ENCODE assay signal across 22 mouse cellular contexts in genomic region chr12:3784258-3784657, GRCm38 (mm10). TPM values are rescaled to one million over a fixed set of nuclear protein-coding genes. Genes with fewer than 3 reads are reported as not detected.
A peak's percentile ranks its signal among the peaks of the same experiment; 100 is the strongest.
DNase-seq lines count a peak whose midpoint lies in the region; ATAC-seq and TF ChIP-seq lines count a peak whose summit lies in the region.
"Had no signal": no experiment of that assay in that cellular context is flagged by ENCODE, and none has a peak within 500 bp of the region (broad histone marks: within the 10 kb centered on the region; RNA-seq: fewer than 3 reads in every experiment).

No protein-coding gene starts in this region.

- TF ChIP-seq CTCF in intestine, postnatal 0 days (IDR thresholded peaks at IDR 0.05; ENCODE audit: low read depth): no peak

- no peak for ATAC-seq in intestine, embryonic 14.5 days (replicated peaks; ENCODE audit: low FRiP score, low TSS enrichment, low read depth)
- no peak for ATAC-seq in intestine, postnatal 0 days
- no peak for ATAC-seq in intestine, embryonic 16.5 days
- no peak for ATAC-seq in stomach, embryonic 16.5 days (ENCODE audit: insufficient read depth, low FRiP score)
- ATAC-seq: CD4-positive, CD25-positive, alpha-beta regulatory T cell, adult 4 months; forebrain, embryonic 15.5 days; lung, postnatal 0 days had no signal

- H3K9me3 ChIP-seq in intestine, embryonic 14.5 days (ENCODE audit: control insufficient read depth, low read length): no peaks in the 10 kb centered on the region
- no peaks in the 10 kb centered on the region for H3K9me3 ChIP-seq in intestine, postnatal 0 days (ENCODE audit: control insufficient read depth)
- no peaks in the 10 kb centered on the region for H3K9me3 ChIP-seq in intestine, embryonic 16.5 days (ENCODE audit: control insufficient read depth, low read length)
- no peaks in the 10 kb centered on the region for H3K9me3 ChIP-seq in stomach, embryonic 16.5 days (replicated peaks; ENCODE audit: control insufficient read depth, low read length)
- H3K9me3 ChIP-seq: forebrain, embryonic 15.5 days; midbrain, embryonic 12.5 days; neural tube, embryonic 12.5 days had no signal

- peaks cover 88% of the 10 kb centered on the region for H3K4me1 ChIP-seq in intestine, embryonic 14.5 days (replicated peaks; ENCODE audit: control insufficient read depth, insufficient read depth, low read length)
- peaks cover 28% of the 10 kb centered on the region for H3K4me1 ChIP-seq in intestine, postnatal 0 days (replicated peaks; ENCODE audit: control insufficient read depth, insufficient read depth, low read length)
- H3K4me1 ChIP-seq in intestine, embryonic 16.5 days (ENCODE audit: control insufficient read depth, insufficient read depth, low read length): peaks cover 84% of the 10 kb centered on the region
- peaks cover 90% of the 10 kb centered on the region for H3K4me1 ChIP-seq in stomach, embryonic 16.5 days (ENCODE audit: control insufficient read depth, insufficient read depth, low read length)

- H3K27ac ChIP-seq in intestine, embryonic 14.5 days (ENCODE audit: low read depth): peak overlapping the region; percentile 78
- no peak overlapping the region for H3K27ac ChIP-seq in intestine, postnatal 0 days (ENCODE audit: low read depth, low read length)
- H3K27ac ChIP-seq in intestine, embryonic 16.5 days (ENCODE audit: low read length): peak overlapping the region; percentile 85
- H3K27ac ChIP-seq in stomach, embryonic 16.5 days (ENCODE audit: low read length): peak overlapping the region; percentile 85
- H3K27ac ChIP-seq: gastrocnemius, adult 2 months; heart, adult 2 months; midbrain, embryonic 12.5 days; neural tube, embryonic 12.5 days had no signal

- DNase-seq in intestine, embryonic 14.5 days (ENCODE audit: low spot score): no peak
- peak; percentile 27 for DNase-seq in lung, postnatal 10 days
- no peak for DNase-seq in lung, adult 18-20 months
- DNase-seq in gastrocnemius, adult 18-20 months (ENCODE audit: low spot score): no peak
- DNase-seq: adrenal gland, adult 8-10 months; cerebellum, adult 8-10 months; embryo, embryonic 11 days; gastrocnemius, adult 2 months; heart, adult 2 months; heart, postnatal 14 days; kidney, adult 9 months; layer of hippocampus, adult 9-11 months; liver; right cerebral cortex, postnatal 4 days had no signal

- no peak overlapping the region for H3K4me2 ChIP-seq in intestine, embryonic 14.5 days (ENCODE audit: low read length)
- no peak overlapping the region for H3K4me2 ChIP-seq in intestine, postnatal 0 days (replicated peaks; ENCODE audit: low read depth)
- no peak overlapping the region for H3K4me2 ChIP-seq in intestine, embryonic 16.5 days (ENCODE audit: low read depth, low read length)
- no peak overlapping the region for H3K4me2 ChIP-seq in stomach, embryonic 16.5 days (ENCODE audit: low read depth, low read length)
- H3K4me2 ChIP-seq: forebrain, embryonic 15.5 days; midbrain, embryonic 12.5 days; neural tube, embryonic 12.5 days had no signal

- 64% methylated on average over 2 of the region's 2 CpGs for WGBS in intestine, embryonic 14.5 days
- 37% methylated on average over 2 of the region's 2 CpGs for WGBS in intestine, postnatal 0 days
- 66% methylated on average over 2 of the region's 2 CpGs for WGBS in intestine, embryonic 16.5 days
- 81% methylated on average over 2 of the region's 2 CpGs for WGBS in stomach, embryonic 16.5 days

- no peaks in the 10 kb centered on the region for H3K36me3 ChIP-seq in intestine, embryonic 14.5 days (ENCODE audit: control insufficient read depth, insufficient read depth, low read length)
- H3K36me3 ChIP-seq in intestine, postnatal 0 days (ENCODE audit: control insufficient read depth, insufficient read depth): no peaks in the 10 kb centered on the region
- H3K36me3 ChIP-seq in intestine, embryonic 16.5 days (ENCODE audit: control insufficient read depth, insufficient read depth, low read length): no peaks in the 10 kb centered on the region
- no peaks in the 10 kb centered on the region for H3K36me3 ChIP-seq in stomach, embryonic 16.5 days (ENCODE audit: control insufficient read depth, insufficient read depth, low read length)
- H3K36me3 ChIP-seq: forebrain, embryonic 15.5 days; midbrain, embryonic 12.5 days; neural tube, embryonic 12.5 days had no signal

- no peak overlapping the region for H3K9ac ChIP-seq in intestine, embryonic 14.5 days (ENCODE audit: low read length)
- no peak overlapping the region for H3K9ac ChIP-seq in intestine, postnatal 0 days (ENCODE audit: low read depth, low read length)
- peak overlapping the region; percentile 44 for H3K9ac ChIP-seq in intestine, embryonic 16.5 days (ENCODE audit: low read depth, low read length)
- H3K9ac ChIP-seq in stomach, embryonic 16.5 days (ENCODE audit: low read length): peak overlapping the region; percentile 29; the same call in 1 of the 2 replicates
- H3K9ac ChIP-seq: forebrain, embryonic 15.5 days; midbrain, embryonic 12.5 days; neural tube, embryonic 12.5 days had no signal

- H3K4me3 ChIP-seq in intestine, embryonic 14.5 days (ENCODE audit: low read depth, low read length): no peak overlapping the region
- H3K4me3 ChIP-seq in intestine, postnatal 0 days (ENCODE audit: low read depth, low read length): no peak overlapping the region
- H3K4me3 ChIP-seq in intestine, embryonic 16.5 days (ENCODE audit: low read length): no peak overlapping the region
- no peak overlapping the region for H3K4me3 ChIP-seq in stomach, embryonic 16.5 days (replicated peaks; ENCODE audit: low read length)
- H3K4me3 ChIP-seq: forebrain, embryonic 15.5 days; gastrocnemius, adult 2 months; heart, adult 2 months; midbrain, embryonic 12.5 days; neural tube, embryonic 12.5 days had no signal

- no peaks in the 10 kb centered on the region for H3K27me3 ChIP-seq in intestine, embryonic 14.5 days (replicated peaks; ENCODE audit: control insufficient read depth, insufficient read depth, low read length)
- no peaks in the 10 kb centered on the region for H3K27me3 ChIP-seq in intestine, postnatal 0 days (replicated peaks; ENCODE audit: control insufficient read depth, insufficient read depth, low read length)
- H3K27me3 ChIP-seq in intestine, embryonic 16.5 days (replicated peaks; ENCODE audit: control insufficient read depth, insufficient read depth, low read length): no peaks in the 10 kb centered on the region
- no peaks in the 10 kb centered on the region for H3K27me3 ChIP-seq in stomach, embryonic 16.5 days (ENCODE audit: control insufficient read depth, insufficient read depth, low read length)
- H3K27me3 ChIP-seq: forebrain, embryonic 15.5 days; midbrain, embryonic 12.5 days; neural tube, embryonic 12.5 days had no signal

RNA-seq across cellular contexts. Expression of gene Dnmt3a, which starts 21.5 kb away (rescaled TPM):
- polyA plus RNA-seq in intestine, embryonic 14.5 days (2014; fragmentation: Nextera tagmentation; extraction: Ambion mirVana): 63.4 and 69.3 TPM in 2 replicates
- polyA plus RNA-seq in intestine, postnatal 0 days (2015; fragmentation: Nextera tagmentation; extraction: Ambion mirVana): 33.9 and 42.2 TPM in 2 replicates
- 52.8 and 53.8 TPM in 2 replicates for polyA plus RNA-seq in intestine, embryonic 16.5 days (2015; fragmentation: Nextera tagmentation; extraction: Ambion mirVana)
- 49.6 and 60.4 TPM in 2 replicates for polyA plus RNA-seq in stomach, embryonic 16.5 days (2015; fragmentation: Nextera tagmentation; extraction: Ambion mirVana)
- total RNA-seq in gastrocnemius, adult 18-20 months (2021): 10 to 100 TPM; 54.6 to 62.0 TPM

Comparison
In these comparisons a context has a peak if more than half of its experiments do, and no peak if none do; other contexts are left out.
1. H3K9ac ChIP-seq: peak in intestine, embryonic 16.5 days (single experiment) and stomach, embryonic 16.5 days (single experiment); none in intestine, embryonic 14.5 days (single experiment) and intestine, postnatal 0 days (single experiment).